Mouse (Mus musculus) midbrain, embryonic 13.5 days (tissue): ENCODE measurements around the gene Fancd2. TPM values are rescaled to one million over a fixed set of nuclear protein-coding genes. Genes with fewer than 3 reads are reported as not detected.

ENCODE experiments used
- ATAC-seq: fragments of 200-750 bp; cut with Nextera tagmentation; 2 replicates; pipeline ENCODE4 v1.8.0; 2017; ENCODE audit warnings: mild to moderate bottlenecking, moderate TSS enrichment, moderate library complexity
- H3K27ac ChIP-seq: fragments of 300-500 bp; sonication (generic); 2 replicates; pipeline ENCODE4 v1.5.1; 2015; ENCODE audit warnings: inconsistent platforms, mild to moderate bottlenecking, moderate library complexity
- H3K27me3 ChIP-seq: fragments of 300-500 bp; sonication (generic); 2 replicates; pipeline ENCODE4 v1.6.1; 2015; ENCODE audit warnings: mild to moderate bottlenecking, inconsistent platforms
- H3K36me3 ChIP-seq: fragments of 300-500 bp; sonication (generic); 2 replicates; pipeline ENCODE4 v1.6.1; 2015; ENCODE audit warnings: mild to moderate bottlenecking, inconsistent platforms
- H3K4me1 ChIP-seq: fragments of 300-500 bp; sonication (generic); replicated peaks from 2 replicates; pipeline ENCODE4 v1.6.1; 2015; ENCODE audit warnings: inconsistent platforms
- H3K4me2 ChIP-seq: fragments of 300-500 bp; sonication (generic); replicated peaks from 2 replicates; pipeline ENCODE4 v1.6.1; 2015; ENCODE audit warnings: moderate library complexity, mild to moderate bottlenecking, inconsistent platforms
- H3K4me3 ChIP-seq: fragments of 300-500 bp; sonication (generic); replicated peaks from 2 replicates; pipeline ENCODE4 v1.5.1; 2015; ENCODE audit warnings: mild to moderate bottlenecking, inconsistent platforms
- H3K9ac ChIP-seq: fragments of 300-500 bp; sonication (generic); replicated peaks from 2 replicates; pipeline ENCODE4 v1.6.1; 2015; ENCODE audit warnings: mild to moderate bottlenecking, inconsistent platforms
- H3K9me3 ChIP-seq: fragments of 300-500 bp; sonication (generic); 2 replicates; pipeline ENCODE4 v1.6.1; 2016; ENCODE audit warnings: mild to moderate bottlenecking, inconsistent platforms
- WGBS: fragments of 180-500 bp; shearing (Covaris S2); methylation state at CpG from one replicate; pipeline ENCODE4 v1.1.7; 2015; 5-methylcytosine and 5-hydroxymethylcytosine counted together
- polyA plus RNA-seq: library from polyadenylated mRNA; unstranded; fragments of >200 nt; fragmentation: Nextera tagmentation; extraction: Ambion mirVana; gene quantifications from 2 replicates; pipeline ENCODE4 v1.2.1, GENCODE M21; 2015

The Fancd2 gene
- polyA plus RNA-seq, 1 experiment from 2014 or later: 4.5 TPM

DNA sequence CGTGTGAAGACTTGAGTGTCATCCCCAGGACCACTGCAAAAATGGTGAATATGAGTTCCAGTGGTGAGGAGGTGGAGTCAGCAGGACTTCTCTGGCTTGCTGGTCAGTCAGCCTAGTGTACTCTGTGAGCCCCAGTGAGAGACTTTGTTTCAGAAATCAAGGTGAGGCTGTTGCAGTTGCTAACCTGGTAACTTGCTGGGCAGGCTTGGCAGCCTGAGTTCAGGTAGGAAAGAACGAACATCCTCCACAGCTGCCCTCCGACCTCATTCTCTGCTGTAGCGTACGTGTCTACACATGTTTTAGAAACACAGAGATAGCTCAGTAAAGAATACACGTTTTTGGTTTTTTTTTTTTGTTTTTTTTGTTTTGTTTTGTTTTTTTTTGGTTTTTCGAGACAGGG lies 3.4 kb downstream of the Fancd2 start:
- Histone ChIP-seq H3K4me2 (no peak overlapping the region), H3K4me1 (peaks cover 18% of the 10 kb centered on the region), H3K4me3 (no peak overlapping the region), H3K9ac (no peak overlapping the region), H3K27me3 (no peaks in the 10 kb centered on the region), H3K36me3 (peaks cover 5% of the 10 kb centered on the region; the same call in 1 of the 2 replicates), H3K27ac (no peak overlapping the region), H3K9me3 (no peaks in the 10 kb centered on the region)
- ATAC-seq: no peak
- 88% methylated on average over 7 of the region's 7 CpGs for WGBS

GRCm38 (mm10) chr6:113541610-113542009 lies 10.1 kb downstream of the Fancd2 start:
- Histone ChIP-seq H3K4me2 (no peak overlapping the region), H3K27me3 (no peaks in the 10 kb centered on the region), H3K4me3 (no peak overlapping the region), H3K27ac (no peak overlapping the region), H3K36me3 (peaks cover 3% of the 10 kb centered on the region; the same call in 1 of the 2 replicates), H3K4me1 (no peaks in the 10 kb centered on the region), H3K9me3 (no peaks in the 10 kb centered on the region), H3K9ac (no peak overlapping the region)
- WGBS: 84% methylated on average over 6 of the region's 6 CpGs
- no peak for ATAC-seq

DNA sequence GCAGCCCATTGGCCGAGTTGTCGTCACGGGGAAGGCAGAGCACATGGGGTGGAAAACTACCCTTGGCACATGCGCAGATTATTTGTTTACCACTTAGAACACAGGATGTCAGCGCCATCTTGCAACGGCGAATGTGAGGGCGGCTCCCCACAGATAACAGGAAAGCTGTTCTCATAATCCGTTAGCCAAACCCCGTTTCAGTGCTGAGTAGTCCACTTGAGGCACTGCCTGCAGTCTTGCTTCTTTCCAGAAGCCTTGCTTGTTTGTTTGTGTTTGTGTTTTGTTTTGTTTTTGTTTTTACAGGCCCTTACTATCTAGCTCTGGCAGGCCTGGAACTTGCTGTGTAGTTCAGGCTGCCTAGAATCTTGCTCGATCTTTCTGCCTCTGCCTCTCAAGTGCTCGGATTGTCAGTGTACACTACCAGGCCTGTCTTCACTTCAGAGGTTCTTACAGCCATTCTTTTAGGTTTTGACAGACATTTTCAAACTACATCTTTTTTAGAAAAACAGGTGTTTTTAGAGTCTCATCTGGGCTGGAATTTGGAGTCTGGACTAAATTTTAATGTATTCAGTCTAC lies 12.5 kb downstream of the Fancd2 start:
- no peak for ATAC-seq
- H3K9ac ChIP-seq: no peak overlapping the region
- no peaks in the 10 kb centered on the region for H3K4me1 ChIP-seq
- H3K9me3 ChIP-seq: no peaks in the 10 kb centered on the region
- H3K36me3 ChIP-seq: no peaks in the 10 kb centered on the region
- 95% methylated on average over 9 of the region's 12 CpGs for WGBS
- no peak overlapping the region for H3K4me2 ChIP-seq
- no peak overlapping the region for H3K27ac ChIP-seq
- H3K27me3 ChIP-seq: no peaks in the 10 kb centered on the region
- H3K4me3 ChIP-seq: no peak overlapping the region

DNA sequence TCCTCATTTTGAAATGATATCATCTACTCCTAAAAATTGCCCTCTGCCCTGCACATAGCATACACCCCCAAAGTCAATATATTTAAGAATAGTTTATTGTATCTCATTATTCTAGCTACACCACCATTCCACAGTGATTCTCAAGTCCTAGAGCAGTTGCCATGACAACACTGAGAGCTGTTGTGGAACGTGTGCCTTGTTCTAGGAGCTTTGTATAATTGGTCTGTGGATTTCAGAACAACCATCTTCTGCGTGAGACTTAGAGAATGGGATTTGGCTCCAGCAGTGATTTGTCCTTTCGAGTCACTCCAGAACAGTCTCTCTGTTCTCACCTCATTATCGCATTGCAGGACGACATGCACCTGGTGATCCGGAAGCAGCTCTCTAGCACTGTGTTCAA lies 28.3 kb downstream of the Fancd2 start:
- WGBS: 56% methylated on average over 6 of the region's 6 CpGs

GRCm38 (mm10) chr6:113564557-113564956 lies 33.1 kb downstream of the Fancd2 start:
- no peak overlapping the region for H3K4me2 ChIP-seq
- no peak overlapping the region for H3K9ac ChIP-seq
- 91% methylated on average over 1 of the region's 1 CpGs for WGBS
- peaks cover 10% of the 10 kb centered on the region; the same call in 1 of the 2 replicates for H3K36me3 ChIP-seq
- no peak overlapping the region for H3K4me3 ChIP-seq
- no peaks in the 10 kb centered on the region for H3K4me1 ChIP-seq
- H3K27me3 ChIP-seq: no peaks in the 10 kb centered on the region
- H3K27ac ChIP-seq: no peak overlapping the region
- ATAC-seq: no peak
- no peaks in the 10 kb centered on the region for H3K9me3 ChIP-seq

More for the DNA sequence above, 28.3 kb downstream of the Fancd2 start:
- no peak for ATAC-seq
- Histone ChIP-seq H3K4me2 (no peak overlapping the region), H3K4me1 (no peaks in the 10 kb centered on the region), H3K36me3 (no peaks in the 10 kb centered on the region; the same call in 1 of the 2 replicates), H3K9ac (no peak overlapping the region), H3K27ac (no peak overlapping the region), H3K9me3 (no peaks in the 10 kb centered on the region), H3K4me3 (no peak overlapping the region), H3K27me3 (no peaks in the 10 kb centered on the region)

DNA sequence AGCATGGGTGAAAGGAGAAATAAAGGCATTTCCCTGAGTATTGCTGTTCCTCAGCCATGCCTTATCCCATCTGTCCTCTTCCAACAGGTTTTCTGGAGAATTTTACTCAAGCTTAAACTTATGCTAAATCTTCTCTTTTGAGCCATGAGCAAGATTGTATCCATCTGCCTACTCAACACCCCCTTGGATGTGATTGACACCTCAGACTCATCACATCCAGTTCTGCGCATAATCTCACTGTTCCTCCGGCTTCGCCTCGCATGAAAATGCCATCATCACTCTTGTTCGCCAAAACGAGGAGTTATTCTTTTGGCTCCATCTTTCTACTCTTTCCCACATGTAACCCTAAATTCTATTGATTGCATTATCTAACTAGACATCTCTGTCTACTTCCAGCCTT lies 44.6 kb downstream of the Fancd2 start:
- no peak for ATAC-seq
- Histone ChIP-seq H3K9me3 (no peaks in the 10 kb centered on the region), H3K4me1 (no peaks in the 10 kb centered on the region), H3K27me3 (no peaks in the 10 kb centered on the region), H3K9ac (no peak overlapping the region), H3K4me3 (no peak overlapping the region), H3K4me2 (no peak overlapping the region), H3K36me3 (peaks cover 8% of the 10 kb centered on the region; the same call in 1 of the 2 replicates), H3K27ac (no peak overlapping the region)
- 96% methylated on average over 6 of the region's 6 CpGs for WGBS

GRCm38 (mm10) chr6:113579306-113579705 lies 47.8 kb downstream of the Fancd2 start:
- no peaks in the 10 kb centered on the region for H3K27me3 ChIP-seq
- no peak overlapping the region for H3K9ac ChIP-seq
- WGBS: 94% methylated on average over 3 of the region's 3 CpGs
- no peaks in the 10 kb centered on the region for H3K9me3 ChIP-seq
- H3K4me1 ChIP-seq: no peaks in the 10 kb centered on the region
- no peak for ATAC-seq
- no peak overlapping the region for H3K27ac ChIP-seq
- no peak overlapping the region for H3K4me3 ChIP-seq
- peaks cover 8% of the 10 kb centered on the region; the same call in 1 of the 2 replicates for H3K36me3 ChIP-seq
- no peak overlapping the region for H3K4me2 ChIP-seq

- H3K4me2 ChIP-seq: no peak overlapping the region
- no peak overlapping the region for H3K4me3 ChIP-seq
- ATAC-seq: no peak
- no peaks in the 10 kb centered on the region for H3K36me3 ChIP-seq
- H3K9me3 ChIP-seq: no peaks in the 10 kb centered on the region
- WGBS: 93% methylated on average over 4 of the region's 4 CpGs
- no peaks in the 10 kb centered on the region for H3K4me1 ChIP-seq
- H3K27me3 ChIP-seq: no peaks in the 10 kb centered on the region
- no peak overlapping the region for H3K27ac ChIP-seq
- no peak overlapping the region for H3K9ac ChIP-seq
Measured at GRCm38 (mm10) chr6:113583023-113583422, 51.5 kb downstream of the Fancd2 start.

DNA sequence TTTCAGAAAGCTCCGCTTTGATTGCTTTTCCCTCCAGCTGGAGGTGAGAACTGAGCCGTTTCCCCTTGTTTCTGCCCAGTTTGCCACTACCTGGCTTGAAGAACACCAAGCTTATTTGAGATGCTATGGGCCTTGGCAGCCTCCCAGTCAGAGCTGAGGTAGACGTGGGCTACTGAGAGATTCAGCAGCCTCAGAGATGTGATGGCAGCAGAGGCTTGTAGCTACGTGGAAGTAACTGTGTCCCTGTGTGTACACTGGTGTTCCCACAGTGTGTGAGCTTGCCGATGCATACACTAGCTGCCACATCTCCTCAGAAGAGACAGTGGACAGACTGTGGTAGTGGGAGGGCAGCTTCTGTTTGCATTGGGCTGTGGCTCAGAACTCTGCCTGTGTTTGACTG lies 53.6 kb downstream of the Fancd2 start:
- ATAC-seq: no peak

GRCm38 (mm10) chr6:113586466-113587183 lies 55.1 kb downstream of the Fancd2 start:
- Histone ChIP-seq H3K27me3 (no peaks in the 10 kb centered on the region), H3K27ac (no peak overlapping the region), H3K4me3 (no peak overlapping the region), H3K9me3 (no peaks in the 10 kb centered on the region), H3K4me1 (no peaks in the 10 kb centered on the region), H3K4me2 (no peak overlapping the region), H3K36me3 (no peaks in the 10 kb centered on the region), H3K9ac (no peak overlapping the region)
- no peak for ATAC-seq
- WGBS: 87% methylated on average over 5 of the region's 5 CpGs

More for the DNA sequence above, 53.6 kb downstream of the Fancd2 start:
- no peak overlapping the region for H3K9ac ChIP-seq
- H3K9me3 ChIP-seq: no peaks in the 10 kb centered on the region
- no peak overlapping the region for H3K4me2 ChIP-seq
- H3K27me3 ChIP-seq: no peaks in the 10 kb centered on the region
- no peak overlapping the region for H3K27ac ChIP-seq
- WGBS: 94% methylated on average over 5 of the region's 5 CpGs
- no peaks in the 10 kb centered on the region for H3K4me1 ChIP-seq
- H3K36me3 ChIP-seq: no peaks in the 10 kb centered on the region
- no peak overlapping the region for H3K4me3 ChIP-seq

DNA sequence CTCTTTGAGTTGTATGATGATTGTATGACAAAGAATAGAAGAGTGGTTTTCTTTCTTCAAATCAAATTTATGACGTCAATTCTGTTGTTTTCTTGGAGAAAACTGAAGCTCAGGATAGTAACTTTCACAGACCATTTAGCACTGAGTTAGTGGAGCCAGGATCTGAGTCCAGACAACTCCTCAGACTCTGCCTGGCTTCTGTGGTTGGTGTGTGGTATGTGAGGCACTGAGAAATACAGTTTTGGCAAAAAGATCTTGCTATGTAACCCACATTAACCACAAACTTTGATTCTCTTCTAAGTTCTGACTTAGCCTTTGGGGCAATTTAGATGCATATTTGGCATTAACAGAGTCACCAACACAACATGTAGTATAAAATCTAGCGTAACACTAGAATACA lies 61.2 kb downstream of the Fancd2 start:
- Histone ChIP-seq H3K27ac (no peak overlapping the region), H3K4me2 (no peak overlapping the region), H3K9ac (no peak overlapping the region), H3K36me3 (no peaks in the 10 kb centered on the region), H3K4me3 (no peak overlapping the region), H3K9me3 (no peaks in the 10 kb centered on the region), H3K27me3 (no peaks in the 10 kb centered on the region), H3K4me1 (no peaks in the 10 kb centered on the region)
- no peak for ATAC-seq
- 92% methylated on average over 2 of the region's 2 CpGs for WGBS

- 88% methylated on average over 4 of the region's 4 CpGs for WGBS
- Histone ChIP-seq H3K4me2 (no peak overlapping the region), H3K9ac (no peak overlapping the region), H3K27ac (no peak overlapping the region), H3K27me3 (no peaks in the 10 kb centered on the region), H3K9me3 (no peaks in the 10 kb centered on the region), H3K36me3 (no peaks in the 10 kb centered on the region), H3K4me1 (peaks cover 5% of the 10 kb centered on the region), H3K4me3 (no peak overlapping the region)
- ATAC-seq: no peak
Measured at GRCm38 (mm10) chr6:113597945-113598344, 66.5 kb downstream of the Fancd2 start.
